Mouse (Mus musculus): ENCODE measurements around the gene Acta1.

Gene Acta1

GRCm38 (mm10) chr8:123866971-123867370, 27.6 kb downstream of the Acta1 start:
- no peaks in the 10 kb centered on the region for H3K27me3 ChIP-seq (ENCODE audit: control insufficient read depth, insufficient read depth, low read length, poor library complexity, severe bottlenecking)
- no peak for DNase-seq (ENCODE audit: low read depth, low spot score)
- no peaks in the 10 kb centered on the region for H3K36me3 ChIP-seq (ENCODE audit: control insufficient read depth, insufficient read depth, low read length, poor library complexity, severe bottlenecking)

- Histone ChIP-seq H3K36me3 (ENCODE audit: control insufficient read depth, insufficient read depth, low read length, poor library complexity, severe bottlenecking) (no peaks in the 10 kb centered on the region), H3K27me3 (ENCODE audit: control insufficient read depth, insufficient read depth, low read length, poor library complexity, severe bottlenecking) (no peaks in the 10 kb centered on the region)
- DNase-seq (ENCODE audit: low read depth, low spot score): no peak
These were observed 28.8 kb downstream of the Acta1 start for GRCm38 (mm10) chr8:123865786-123866185.

- H3K27me3 ChIP-seq (ENCODE audit: control insufficient read depth, insufficient read depth, low read length, poor library complexity, severe bottlenecking): no peaks in the 10 kb centered on the region
- no peak for DNase-seq (ENCODE audit: low read depth, low spot score)
- no peaks in the 10 kb centered on the region for H3K36me3 ChIP-seq (ENCODE audit: control insufficient read depth, insufficient read depth, low read length, poor library complexity, severe bottlenecking)
These were observed 34.2 kb downstream of the Acta1 start for GRCm38 (mm10) chr8:123860386-123860785.

DNA sequence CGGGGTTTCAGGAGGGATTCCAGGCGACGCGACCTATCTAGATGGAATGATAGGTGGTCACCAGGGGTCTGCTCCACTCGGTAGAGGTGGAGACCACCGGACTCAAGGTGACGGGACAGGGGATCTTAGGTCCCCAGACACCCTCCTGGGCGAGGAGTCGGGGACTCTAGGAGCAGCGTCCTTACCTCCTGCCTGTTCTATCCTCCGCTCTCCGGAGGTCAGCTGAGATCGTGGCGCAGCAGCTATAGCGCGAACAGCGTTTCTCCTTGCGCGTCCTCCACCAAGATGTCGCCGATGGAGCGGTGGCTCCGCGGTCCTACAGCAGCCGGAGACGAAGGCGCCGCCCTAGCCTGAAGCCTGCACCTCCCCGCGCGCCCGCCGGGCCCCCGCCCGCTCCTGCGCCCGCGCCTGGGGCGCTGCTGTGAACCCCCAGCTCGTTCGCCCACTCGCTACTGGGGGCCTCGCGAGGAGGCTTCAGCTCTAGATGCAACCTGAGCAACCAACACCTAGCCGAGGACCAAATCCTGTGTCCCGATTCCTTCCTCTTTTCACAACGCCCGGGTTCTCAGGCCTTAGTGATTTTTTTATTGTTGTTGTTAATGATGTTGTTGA, 34.8 kb downstream of the Acta1 start, which contains the start of gene Ccsap:
TSS of gene Ccsap (minus strand) at position 562 of the 612 bp plus-strand sequence.
- Histone ChIP-seq H3K36me3 (ENCODE audit: control insufficient read depth, insufficient read depth, low read length, poor library complexity, severe bottlenecking) (no peaks in the 10 kb centered on the region), H3K27me3 (ENCODE audit: control insufficient read depth, insufficient read depth, low read length, poor library complexity, severe bottlenecking) (no peaks in the 10 kb centered on the region)
- peak; percentile 63 for DNase-seq (ENCODE audit: low read depth, low spot score)

- Histone ChIP-seq H3K36me3 (ENCODE audit: control insufficient read depth, insufficient read depth, low read length, poor library complexity, severe bottlenecking) (no peaks in the 10 kb centered on the region), H3K27me3 (ENCODE audit: control insufficient read depth, insufficient read depth, low read length, poor library complexity, severe bottlenecking) (no peaks in the 10 kb centered on the region)
- peak; percentile 95 for DNase-seq (ENCODE audit: low read depth, low spot score)
These were observed 35.5 kb downstream of the Acta1 start for GRCm38 (mm10) chr8:123858941-123859647.

DNA sequence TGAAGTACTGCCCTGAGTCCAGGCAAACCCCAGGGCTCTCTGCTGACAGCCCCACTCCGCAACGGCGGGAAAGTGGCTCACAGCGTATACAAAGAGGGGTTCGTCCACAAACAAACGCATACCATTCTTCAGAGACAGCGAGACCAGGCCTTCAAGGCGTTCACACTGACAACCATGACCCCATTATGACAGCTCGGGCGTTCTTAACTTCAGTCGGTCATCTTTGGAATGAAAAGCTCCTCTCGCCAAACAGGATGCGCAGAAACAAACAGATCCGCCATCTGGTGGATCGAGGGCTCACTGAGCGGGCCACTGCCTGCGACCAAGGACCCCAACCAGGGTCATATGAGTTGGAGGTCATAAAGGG, 36.0 kb downstream of the Acta1 start:
- Histone ChIP-seq H3K27me3 (ENCODE audit: control insufficient read depth, insufficient read depth, low read length, poor library complexity, severe bottlenecking) (no peaks in the 10 kb centered on the region), H3K36me3 (ENCODE audit: control insufficient read depth, insufficient read depth, low read length, poor library complexity, severe bottlenecking) (no peaks in the 10 kb centered on the region)
- no peak for DNase-seq (ENCODE audit: low read depth, low spot score)

DNA sequence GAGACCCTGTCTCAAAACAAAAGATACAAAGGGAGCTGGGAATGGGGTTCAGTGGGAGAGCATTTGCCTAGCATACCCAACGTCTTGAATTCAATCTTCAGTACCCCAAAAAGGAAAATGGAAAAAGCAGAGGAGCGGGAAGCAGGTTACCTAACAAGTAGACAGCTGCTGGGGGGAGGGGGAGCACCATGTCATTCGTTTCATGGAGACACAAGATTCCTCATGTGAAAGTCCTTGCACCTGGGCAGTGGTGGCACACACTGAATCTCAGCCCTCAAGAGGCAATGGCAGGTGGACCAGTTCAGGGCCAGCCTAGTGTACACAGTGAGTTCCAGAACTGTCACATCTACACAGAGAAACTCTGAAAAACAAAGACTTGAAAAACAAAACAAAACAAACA, 37.2 kb downstream of the Acta1 start:
- Histone ChIP-seq H3K36me3 (ENCODE audit: control insufficient read depth, insufficient read depth, low read length, poor library complexity, severe bottlenecking) (no peaks in the 10 kb centered on the region), H3K27me3 (ENCODE audit: control insufficient read depth, insufficient read depth, low read length, poor library complexity, severe bottlenecking) (no peaks in the 10 kb centered on the region)
- no peak for DNase-seq (ENCODE audit: low read depth, low spot score)

DNA sequence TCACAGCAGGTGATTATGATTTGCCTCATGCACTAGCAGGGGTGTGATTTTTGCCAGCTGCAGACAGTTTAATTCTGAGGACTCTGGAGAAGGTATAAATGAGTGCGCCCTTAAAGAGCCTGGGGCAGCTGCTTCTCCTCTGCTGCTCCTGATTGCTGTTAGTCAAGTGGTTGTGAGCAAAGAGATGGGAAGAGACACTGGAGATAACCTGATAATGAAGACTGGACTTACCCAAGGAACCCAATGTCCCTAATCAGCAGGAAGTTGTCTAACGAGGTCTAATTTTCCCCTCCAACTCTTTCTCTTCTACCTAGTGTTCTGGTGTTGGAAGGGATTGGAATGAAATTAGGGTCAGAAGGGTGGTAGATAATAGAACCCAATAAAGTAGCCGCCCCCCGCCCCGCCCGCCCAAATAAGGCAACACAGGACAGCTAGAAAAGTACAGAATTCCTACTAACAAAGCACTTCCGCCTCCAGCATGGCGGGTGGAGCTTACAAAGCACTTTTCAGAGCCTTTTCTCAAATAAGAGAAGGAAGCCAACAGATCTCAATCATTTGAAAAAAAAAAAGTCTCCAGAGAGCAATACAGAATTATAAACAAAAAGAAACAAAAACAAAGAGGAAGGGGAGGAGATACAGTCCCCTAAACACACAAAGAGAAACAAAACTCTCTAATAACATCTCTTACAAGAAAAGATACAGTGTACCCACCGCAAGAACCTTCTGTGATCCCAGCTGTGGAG, 39.6 kb downstream of the Acta1 start:
- DNase-seq (ENCODE audit: low read depth, low spot score): no peak
- no peaks in the 10 kb centered on the region for H3K27me3 ChIP-seq (ENCODE audit: control insufficient read depth, insufficient read depth, low read length, poor library complexity, severe bottlenecking)
- no peaks in the 10 kb centered on the region for H3K36me3 ChIP-seq (ENCODE audit: control insufficient read depth, insufficient read depth, low read length, poor library complexity, severe bottlenecking)

DNA sequence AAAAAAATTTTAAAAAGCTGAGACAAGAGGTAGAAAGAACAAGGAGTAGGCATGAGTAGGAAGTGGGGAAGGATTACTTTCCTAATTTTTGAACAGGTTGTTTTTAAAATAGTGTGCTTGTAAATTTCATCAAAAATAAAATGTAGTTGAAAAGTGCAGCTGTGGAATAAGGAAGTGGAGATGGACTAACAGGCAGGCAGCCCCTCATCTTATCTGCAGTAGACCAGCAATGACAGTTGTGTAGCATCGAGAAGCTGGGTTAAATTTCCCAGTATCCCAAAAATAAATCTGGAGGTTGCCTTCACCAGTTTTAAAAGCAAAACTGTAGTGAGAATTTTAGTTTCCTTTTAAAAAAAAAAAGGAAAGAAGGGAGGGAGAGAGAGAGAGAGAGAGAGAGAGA, 40.3 kb downstream of the Acta1 start:
- Histone ChIP-seq H3K27me3 (ENCODE audit: control insufficient read depth, insufficient read depth, low read length, poor library complexity, severe bottlenecking) (no peaks in the 10 kb centered on the region), H3K36me3 (ENCODE audit: control insufficient read depth, insufficient read depth, low read length, poor library complexity, severe bottlenecking) (no peaks in the 10 kb centered on the region)
- no peak for DNase-seq (ENCODE audit: low read depth, low spot score)

- Histone ChIP-seq H3K27me3 (ENCODE audit: control insufficient read depth, insufficient read depth, low read length, poor library complexity, severe bottlenecking) (no peaks in the 10 kb centered on the region), H3K36me3 (ENCODE audit: control insufficient read depth, insufficient read depth, low read length, poor library complexity, severe bottlenecking) (no peaks in the 10 kb centered on the region)
- DNase-seq (ENCODE audit: low read depth, low spot score): no peak
These were observed 43.0 kb downstream of the Acta1 start for GRCm38 (mm10) chr8:123851590-123851989.

DNA sequence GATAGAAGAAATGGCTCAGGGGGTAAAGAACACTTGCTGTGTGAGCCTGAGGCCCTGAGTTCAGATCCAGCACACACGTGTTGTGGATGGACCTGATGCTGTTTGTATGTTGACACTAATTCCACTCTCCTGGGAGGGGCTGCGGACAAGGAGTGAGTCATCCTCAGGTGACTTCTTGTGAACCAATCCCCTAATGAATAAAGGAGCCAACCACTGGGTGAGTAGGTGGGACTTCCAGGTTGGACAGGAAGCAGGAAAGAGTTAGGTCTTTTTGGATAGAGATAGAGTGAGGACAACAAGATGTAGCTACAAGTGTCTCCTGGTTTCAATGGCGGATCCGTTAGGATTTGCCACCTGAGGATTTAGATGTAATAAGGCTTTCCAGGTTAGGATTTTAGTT, 45.2 kb downstream of the Acta1 start:
- H3K36me3 ChIP-seq (ENCODE audit: control insufficient read depth, insufficient read depth, low read length, poor library complexity, severe bottlenecking): no peaks in the 10 kb centered on the region
- H3K27me3 ChIP-seq (ENCODE audit: control insufficient read depth, insufficient read depth, low read length, poor library complexity, severe bottlenecking): no peaks in the 10 kb centered on the region
- no peak for DNase-seq (ENCODE audit: low read depth, low spot score)

DNA sequence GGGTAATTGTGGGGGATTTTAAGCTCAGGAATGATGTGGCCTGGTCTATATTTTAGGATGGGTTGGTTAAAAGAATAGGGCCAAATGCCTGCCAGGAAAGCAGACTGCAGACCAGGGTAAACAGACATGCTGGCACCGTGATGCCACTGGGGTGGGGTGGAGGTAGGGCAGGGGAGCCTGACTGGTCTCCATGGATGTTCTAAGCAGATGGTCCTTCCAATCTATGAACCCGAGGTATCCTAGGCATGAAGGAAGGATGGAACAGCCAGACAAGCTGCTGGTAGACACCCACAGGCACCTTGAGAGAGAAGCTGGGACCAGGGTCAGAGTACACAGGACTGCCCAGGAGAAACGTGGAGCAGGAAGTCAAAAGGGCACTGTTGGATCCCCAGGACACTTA, 47.0 kb downstream of the Acta1 start:
- no peaks in the 10 kb centered on the region for H3K36me3 ChIP-seq (ENCODE audit: control insufficient read depth, insufficient read depth, low read length, poor library complexity, severe bottlenecking)
- no peaks in the 10 kb centered on the region for H3K27me3 ChIP-seq (ENCODE audit: control insufficient read depth, insufficient read depth, low read length, poor library complexity, severe bottlenecking)
- no peak for DNase-seq (ENCODE audit: low read depth, low spot score)

GRCm38 (mm10) chr8:123846509-123846908, 48.0 kb downstream of the Acta1 start:
- DNase-seq (ENCODE audit: low read depth, low spot score): no peak
- peaks cover 1% of the 10 kb centered on the region; the same call in 1 of the 2 replicates for H3K36me3 ChIP-seq (ENCODE audit: control insufficient read depth, insufficient read depth, low read length, poor library complexity, severe bottlenecking)
- H3K27me3 ChIP-seq (ENCODE audit: control insufficient read depth, insufficient read depth, low read length, poor library complexity, severe bottlenecking): no peaks in the 10 kb centered on the region

- Histone ChIP-seq H3K36me3 (ENCODE audit: control insufficient read depth, insufficient read depth, low read length, poor library complexity, severe bottlenecking) (peaks cover 3% of the 10 kb centered on the region; the same call in 1 of the 2 replicates), H3K27me3 (ENCODE audit: control insufficient read depth, insufficient read depth, low read length, poor library complexity, severe bottlenecking) (no peaks in the 10 kb centered on the region)
- no peak for DNase-seq (ENCODE audit: low read depth, low spot score)
These were observed 48.6 kb downstream of the Acta1 start for GRCm38 (mm10) chr8:123845991-123846390.

- DNase-seq (ENCODE audit: low read depth, low spot score): no peak
- Histone ChIP-seq H3K36me3 (ENCODE audit: control insufficient read depth, insufficient read depth, low read length, poor library complexity, severe bottlenecking) (peaks cover 3% of the 10 kb centered on the region; the same call in 1 of the 2 replicates), H3K27me3 (ENCODE audit: control insufficient read depth, insufficient read depth, low read length, poor library complexity, severe bottlenecking) (no peaks in the 10 kb centered on the region)
These were observed 49.4 kb downstream of the Acta1 start for GRCm38 (mm10) chr8:123845114-123845513.
